Mouse (Mus musculus) E14TG2a.4 (cell line): ENCODE results near the gene Psmb6.

Experiments used
- CTCF ChIP-seq: conservative IDR thresholded peaks from 2 replicates; pipeline ENCODE4 v1.5.1; 2014; ENCODE audit warnings: low read length
- POU5F1 ChIP-seq: IDR thresholded peaks from 2 replicates; pipeline ENCODE4 v1.6.1; 2014; ENCODE audit warnings: low read length, borderline replicate concordance

DNA sequence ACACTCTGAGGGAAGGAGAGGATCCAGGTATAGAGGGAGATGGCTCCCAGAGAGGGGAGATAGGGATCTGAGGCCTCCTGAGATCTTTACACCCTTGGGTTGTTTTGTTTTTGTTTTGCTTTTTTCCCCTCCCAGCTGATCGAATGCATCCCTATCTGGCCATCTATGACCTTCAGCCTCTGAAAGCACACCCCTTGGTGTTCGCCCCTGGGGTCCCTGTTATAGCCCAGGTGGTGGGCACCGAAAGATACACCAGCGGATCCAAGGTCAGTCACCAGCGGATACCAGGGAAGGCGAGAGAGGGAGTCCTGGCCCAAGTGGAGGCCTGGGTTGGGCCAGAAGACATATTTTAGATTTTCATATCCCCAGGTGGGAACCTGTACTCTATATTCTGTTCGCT lies 15.8 kb downstream of the Psmb6 start:
- TF ChIP-seq CTCF: no peak
- no peak for TF ChIP-seq POU5F1
